Mouse (Mus musculus) cerebellum, postnatal 10 days (tissue): Measurements from ENCODE around the gene Olfr854.

Experiments
- DNase-seq, 2 experiments: peaks; one replicate each; pipeline ENCODE4 v3.0.0; 2021; ENCODE audit warnings: mixed read lengths in 2 of 2

The Olfr854 gene

DNA sequence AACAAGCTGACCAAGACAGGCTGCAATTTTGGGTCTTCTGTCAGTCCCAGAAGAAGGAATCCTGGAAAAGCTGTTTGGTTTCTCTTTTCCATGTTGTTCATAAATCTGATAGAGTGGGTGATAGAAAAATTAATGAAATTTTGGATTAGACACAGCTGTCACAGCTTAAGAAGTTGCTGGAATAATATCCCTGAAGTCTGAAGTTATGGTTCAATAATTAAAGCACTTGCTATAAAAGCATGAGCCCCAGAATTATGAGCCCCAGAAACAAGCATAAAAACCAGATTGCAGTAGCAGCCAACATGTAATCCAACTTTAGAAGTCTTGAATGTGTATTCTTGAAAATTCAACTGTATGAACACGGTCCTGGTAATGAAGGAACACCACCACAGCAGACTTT lies at the start of gene Olfr854:
Gene Olfr854 (minus strand): TSS at position 101 of the 400 bp plus-strand sequence.
- no peak for DNase-seq

DNA sequence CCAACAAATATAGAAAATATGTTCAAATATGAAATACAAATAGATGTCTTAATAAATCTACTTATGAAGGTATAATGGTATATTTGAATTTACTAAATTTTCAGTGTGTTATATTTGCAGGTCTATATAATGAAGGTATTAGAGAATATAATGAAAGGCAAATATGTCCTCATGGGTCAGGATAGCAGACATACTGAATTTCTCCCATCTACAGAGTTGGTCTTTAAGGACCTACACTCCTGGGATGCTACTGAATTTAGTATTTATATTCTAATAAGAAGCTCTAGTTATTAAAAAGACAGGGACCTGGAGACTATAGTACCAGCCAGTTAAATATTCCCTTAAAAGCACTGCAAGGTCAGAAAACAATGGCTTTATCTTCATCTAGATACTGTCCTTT lies 15.1 kb upstream of the Olfr854 start, which contains the start of gene Olfr855:
Gene Olfr855 (plus strand): TSS at position 301 of the 400 bp plus-strand sequence.
- no peak for DNase-seq

DNA sequence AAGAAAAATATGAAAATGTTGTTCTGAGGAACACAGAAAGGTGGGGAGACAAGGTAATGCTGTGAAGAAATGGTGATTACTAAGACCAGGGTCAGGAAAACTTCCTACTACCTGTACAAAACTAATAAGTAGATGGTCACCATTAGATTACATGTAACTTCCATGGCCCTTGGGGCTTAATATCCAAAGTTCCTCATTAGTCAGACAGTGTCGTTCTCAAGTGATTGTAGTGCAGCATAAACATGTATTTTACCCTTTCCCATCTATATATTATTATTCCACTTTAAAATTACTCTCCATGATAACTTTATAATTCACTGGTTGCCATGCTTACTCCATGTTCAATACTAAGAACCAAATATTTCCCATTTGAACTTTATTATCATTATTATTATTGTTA lies 26.2 kb downstream of the Olfr854 start, which contains the start of gene Olfr853:
Gene Olfr853 (minus strand): TSS at position 101 of the 400 bp plus-strand sequence.
- DNase-seq: no peak
